Mouse (Mus musculus) heart, postnatal 0 days (tissue): ENCODE results near the gene BC067074.

ENCODE experiments used
- CTCF ChIP-seq: IDR thresholded peaks from 2 replicates; pipeline ENCODE4 v1.5.1; 2016; ENCODE audit warnings: antibody characterized with exemption, control low read depth, low read depth
- EP300 ChIP-seq: IDR thresholded peaks from 2 replicates; pipeline ENCODE4 v1.6.1; 2016; ENCODE audit warnings: antibody characterized with exemption, low read depth

GRCm38 (mm10) chr13:113245025-113245424, 47.9 kb upstream of the BC067074 start:
- TF ChIP-seq CTCF (no peak), EP300 (no peak)
